Mouse (Mus musculus) cortical plate, adult 2 months (tissue): Measurements from ENCODE around the gene Primpol.

Experiments
- CTCF ChIP-seq: fragments of 200-500 bp; IDR thresholded peaks from 2 replicates; pipeline ENCODE4 v1.5.1; 2011; ENCODE audit warnings: mild to moderate bottlenecking, control low read depth, low read length; ENCODE audit not compliant: insufficient read depth; ENCODE audit errors: extremely low read depth
- POLR2A ChIP-seq: fragments of 200-500 bp; IDR thresholded peaks from 2 replicates; pipeline ENCODE4 v1.6.1; 2011; ENCODE audit warnings: mild to moderate bottlenecking, low read length, control low read depth; ENCODE audit not compliant: insufficient read depth; ENCODE audit errors: extremely low read depth

- TF ChIP-seq CTCF (no peak), POLR2A (no peak)
These were observed 73.3 kb downstream of the Primpol start for GRCm38 (mm10) chr8:46543662-46544061.
